Comparison of ENCODE assay signal across 22 mouse cellular contexts in genomic region chr11:104944723-104945122, GRCm38 (mm10).
A peak's percentile ranks its signal among the peaks of the same experiment; 100 is the strongest.
DNase-seq lines count a peak whose midpoint lies in the region; ATAC-seq and TF ChIP-seq lines count a peak whose summit lies in the region.
"Had no signal": no experiment of that assay in that cellular context is flagged by ENCODE, and none has a peak within 500 bp of the region (broad histone marks: within the 10 kb centered on the region; RNA-seq: fewer than 3 reads in every experiment).

No protein-coding gene starts in this region.

- intact Hi-C loops in gastrocnemius, postnatal 36 days (cut with DNase I) = no loop called here

- H3K4me2 ChIP-seq in hindbrain, embryonic 14.5 days (replicated peaks) = no peak overlapping the region
- H3K4me2 ChIP-seq: embryonic facial prominence, embryonic 13.5 days; embryonic facial prominence, embryonic 15.5 days; forebrain, embryonic 12.5 days had no signal

- H3K27me3 ChIP-seq in hindbrain, embryonic 14.5 days (ENCODE audit: control insufficient read depth, insufficient read depth, low read length) = no peaks in the 10 kb centered on the region
- H3K27me3 ChIP-seq: embryonic facial prominence, embryonic 13.5 days; embryonic facial prominence, embryonic 15.5 days; forebrain, embryonic 12.5 days had no signal

- H3K27ac ChIP-seq in ES-E14 (ENCODE audit: insufficient read depth, low read depth, low read length, poor library complexity, severe bottlenecking) = no peak overlapping the region
- H3K27ac ChIP-seq in hindbrain, embryonic 14.5 days = no peak overlapping the region
- H3K27ac ChIP-seq: embryonic facial prominence, embryonic 13.5 days; embryonic facial prominence, embryonic 15.5 days; forebrain, embryonic 10.5 days; forebrain, embryonic 12.5 days had no signal

- no peak overlapping the region for H3K9ac ChIP-seq in ES-E14 (ENCODE audit: insufficient read depth, low read depth, low read length, poor library complexity, severe bottlenecking)
- H3K9ac ChIP-seq in hindbrain, embryonic 14.5 days = no peak overlapping the region
- H3K9ac ChIP-seq: embryonic facial prominence, embryonic 13.5 days; embryonic facial prominence, embryonic 15.5 days; forebrain, embryonic 12.5 days had no signal

- WGBS in hindbrain, embryonic 14.5 days = 81% methylated on average over 2 of the region's 2 CpGs

- H3K9me3 ChIP-seq in ES-E14 (ENCODE audit: control insufficient read depth, insufficient read depth, low read depth, low read length) = no peaks in the 10 kb centered on the region
- no peaks in the 10 kb centered on the region for H3K9me3 ChIP-seq in hindbrain, embryonic 14.5 days (ENCODE audit: control insufficient read depth, low read length)
- H3K9me3 ChIP-seq: embryonic facial prominence, embryonic 13.5 days; embryonic facial prominence, embryonic 15.5 days; forebrain, embryonic 10.5 days; forebrain, embryonic 12.5 days had no signal

- H3K4me1 ChIP-seq in ES-E14 (ENCODE audit: control insufficient read depth in 2 of 2, insufficient read depth in 2 of 2, low read length in 2 of 2, poor library complexity in 1 of 2) = no peaks in the 10 kb centered on the region
- no peaks in the 10 kb centered on the region for H3K4me1 ChIP-seq in hindbrain, embryonic 14.5 days (replicated peaks; ENCODE audit: control insufficient read depth, insufficient read depth, low read length)
- H3K4me1 ChIP-seq: embryonic facial prominence, embryonic 13.5 days; embryonic facial prominence, embryonic 15.5 days; forebrain, embryonic 10.5 days; forebrain, embryonic 12.5 days had no signal

- in situ Hi-C loops in ES-E14 (cut with MboI; ENCODE audit: low sequenced_read_pairs in 2 of 2, unreplicated experiment in 2 of 2) = no loop called here

- H3K36me3 ChIP-seq in ES-E14 (ENCODE audit: control insufficient read depth, insufficient read depth, low read length, poor library complexity, severe bottlenecking) = no peaks in the 10 kb centered on the region
- H3K36me3 ChIP-seq in hindbrain, embryonic 14.5 days (replicated peaks; ENCODE audit: control insufficient read depth, insufficient read depth) = no peaks in the 10 kb centered on the region
- H3K36me3 ChIP-seq: embryonic facial prominence, embryonic 13.5 days; embryonic facial prominence, embryonic 15.5 days; forebrain, embryonic 10.5 days; forebrain, embryonic 12.5 days had no signal

- ATAC-seq in hindbrain, embryonic 14.5 days (ENCODE audit: low FRiP score) = no peak
- ATAC-seq: activated CD4-positive, CD25-positive, alpha-beta regulatory T cell, adult 4 months; forebrain, embryonic 14.5 days; forebrain, embryonic 16.5 days had no signal

- peak; percentile 81 for DNase-seq in ES-E14 (ENCODE audit: low read depth, low spot score)
- peak; percentile 55 for DNase-seq in WW6 (ENCODE audit: low read depth, low spot score)
- no peak for DNase-seq in cerebellum, adult 11 months
- DNase-seq in gastrocnemius, postnatal 36 days = no peak
- no peak for DNase-seq in hindbrain, embryonic 14.5 days (ENCODE audit: low spot score)
- DNase-seq: adrenal gland, adult 8-10 months; adrenal gland, postnatal 14 days; adrenal gland, postnatal 36 days; cerebellum, adult 18-20 months; cerebellum, adult 8-10 months; cerebellum, adult 9-11 months; cerebellum, postnatal 14 days; cerebellum, postnatal 36 days; embryo, embryonic 11 days had no signal

- no peak overlapping the region for H3K4me3 ChIP-seq in ES-E14 (ENCODE audit: insufficient read depth in 1 of 2, low read depth in 1 of 2, low read length in 2 of 2, poor library complexity in 1 of 2, severe bottlenecking in 1 of 2)
- no peak overlapping the region for H3K4me3 ChIP-seq in hindbrain, embryonic 14.5 days (replicated peaks; ENCODE audit: low read length)
- H3K4me3 ChIP-seq: embryonic facial prominence, embryonic 13.5 days; embryonic facial prominence, embryonic 15.5 days; erythroblast, embryonic 14.5 days; forebrain, embryonic 10.5 days; forebrain, embryonic 12.5 days had no signal

TF ChIP-seq in ES-E14, 5 proteins besides CTCF, POLR2A, EP300 and RAD21:
- TF ChIP-seq HCFC1 (IDR thresholded peaks at IDR 0.05; ENCODE audit: borderline replicate concordance, insufficient read depth, low read length) = no peak
- peak; percentile 87 for TF ChIP-seq CHD2 (IDR thresholded peaks at IDR 0.05; ENCODE audit: low read depth, low read length)
- no peak for TF ChIP-seq MAFK (IDR thresholded peaks at IDR 0.05; ENCODE audit: insufficient read depth, low read depth, low read length)
- TF ChIP-seq ZC3H11A (IDR thresholded peaks at IDR 0.05; ENCODE audit: borderline replicate concordance, low read depth, low read length) = no peak
- TF ChIP-seq ZNF384 (IDR thresholded peaks at IDR 0.05; ENCODE audit: low read depth, low read length) = no peak
TF ChIP-seq in ES-E14: peak in this region for 1.

Comparison
In these comparisons a context has a peak if more than half of its experiments do, and no peak if none do; other contexts are left out.
1. DNase-seq: peak in ES-E14 (single experiment) and WW6 (single experiment); none in cerebellum, adult 11 months (single experiment), gastrocnemius, postnatal 36 days (0 of 2) and hindbrain, embryonic 14.5 days (single experiment).